Mouse (Mus musculus) forebrain, embryonic 15.5 days (tissue): ENCODE measurements at regions not wholly inside any gene's neighbourhood (a gene's known extent, or its start where the extent isn't known, plus 50 kb on each side); places are given as distances from the start of the nearest gene placed in this dataset.
"Not testable (repeated sequence)": the region's sequence is repeated elsewhere in the genome, so short reads cannot be mapped to it uniquely, and the experiment has no call there.

Source experiments
- ATAC-seq: fragments of 200-750 bp; cut with Nextera tagmentation; replicated peaks from 2 replicates; pipeline ENCODE4 v1.8.0; 2017; ENCODE audit warnings: mild to moderate bottlenecking, moderate TSS enrichment, moderate library complexity
- H3K27ac ChIP-seq: fragments of 300-500 bp; sonication (generic); replicated peaks from 2 replicates; pipeline ENCODE4 v1.5.1; 2015; ENCODE audit warnings: mild to moderate bottlenecking, inconsistent platforms
- H3K27me3 ChIP-seq: fragments of 300-500 bp; sonication (generic); 2 replicates; pipeline ENCODE4 v1.6.1; 2015; ENCODE audit warnings: inconsistent platforms
- H3K36me3 ChIP-seq: fragments of 300-500 bp; sonication (generic); 2 replicates; pipeline ENCODE4 v1.6.1; 2015; ENCODE audit warnings: mild to moderate bottlenecking, inconsistent platforms
- H3K4me1 ChIP-seq: fragments of 300-500 bp; sonication (generic); 2 replicates; pipeline ENCODE4 v1.6.1; 2015; ENCODE audit warnings: inconsistent platforms
- H3K4me2 ChIP-seq: fragments of 300-500 bp; sonication (generic); replicated peaks from 2 replicates; pipeline ENCODE4 v1.6.1; 2015; ENCODE audit warnings: mild to moderate bottlenecking, inconsistent platforms
- H3K4me3 ChIP-seq: fragments of 300-500 bp; sonication (generic); 2 replicates; pipeline ENCODE4 v1.5.1; 2015; ENCODE audit warnings: mild to moderate bottlenecking, inconsistent platforms
- H3K9ac ChIP-seq: fragments of 300-500 bp; sonication (generic); replicated peaks from 2 replicates; pipeline ENCODE4 v1.6.1; 2015; ENCODE audit warnings: mild to moderate bottlenecking, inconsistent platforms
- H3K9me3 ChIP-seq: fragments of 300-500 bp; sonication (generic); 2 replicates; pipeline ENCODE4 v1.6.1; 2016; ENCODE audit warnings: inconsistent platforms
- WGBS: fragments of 180-500 bp; shearing (Covaris S2); methylation state at CpG from one replicate; pipeline ENCODE4 v1.1.7; 2015; ENCODE audit warnings: mixed read lengths; 5-methylcytosine and 5-hydroxymethylcytosine counted together

DNA sequence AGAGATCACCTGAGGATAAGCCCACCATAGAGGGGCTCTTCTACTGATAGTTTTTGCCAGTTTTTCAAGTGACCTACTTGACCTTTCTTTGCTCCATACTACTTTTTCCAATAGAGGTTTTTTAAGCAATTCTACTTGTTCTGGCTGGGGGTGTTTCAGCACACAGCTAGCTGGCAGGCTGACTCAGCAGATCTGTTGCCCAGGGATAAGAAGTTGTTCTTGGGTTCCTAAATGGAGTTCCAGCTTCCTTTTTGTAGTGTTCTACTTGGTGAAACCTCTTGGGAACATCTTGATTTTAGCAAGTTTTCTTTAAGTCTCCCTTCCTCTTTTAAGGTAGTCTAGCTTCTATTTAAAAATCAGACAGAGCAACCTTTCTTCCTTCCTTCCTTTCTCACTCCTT lies 61.0 kb downstream of the 4930474N05Rik start:
- no peak overlapping the region for H3K27ac ChIP-seq
- no peaks in the 10 kb centered on the region for H3K4me1 ChIP-seq
- no peak overlapping the region for H3K4me3 ChIP-seq
- no peak overlapping the region for H3K4me2 ChIP-seq
- H3K9ac ChIP-seq, result no peak overlapping the region
- no peaks in the 10 kb centered on the region for H3K36me3 ChIP-seq
- H3K9me3 ChIP-seq, result no peaks in the 10 kb centered on the region
- ATAC-seq, result no peak
- H3K27me3 ChIP-seq, result no peaks in the 10 kb centered on the region

DNA sequence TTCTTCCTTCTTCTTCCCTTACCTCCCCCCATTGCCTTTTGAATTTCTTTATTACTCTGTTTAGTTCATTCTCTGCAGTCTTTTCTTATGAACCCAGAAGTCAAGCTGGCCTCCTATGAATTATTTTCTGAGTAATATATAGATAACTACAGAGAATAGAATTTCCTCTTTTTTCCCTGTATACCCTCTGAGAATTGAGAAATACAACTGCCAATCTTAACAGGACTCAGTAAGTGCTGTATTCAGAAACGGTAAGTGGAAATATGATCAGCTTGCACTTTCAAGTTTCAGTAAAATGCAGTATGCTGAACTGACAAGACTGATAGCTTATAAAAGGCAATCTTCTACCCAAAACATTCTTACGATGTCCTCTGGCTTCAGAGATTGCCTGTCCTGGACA lies 61.5 kb downstream of the 4930474N05Rik start:
- Histone ChIP-seq H3K4me1 (no peaks in the 10 kb centered on the region), H3K4me3 (no peak overlapping the region), H3K4me2 (no peak overlapping the region), H3K9ac (no peak overlapping the region), H3K36me3 (no peaks in the 10 kb centered on the region), H3K27ac (no peak overlapping the region), H3K27me3 (no peaks in the 10 kb centered on the region), H3K9me3 (no peaks in the 10 kb centered on the region)
- no peak for ATAC-seq
- WGBS, result 86% methylated on average over 2 of the region's 2 CpGs

DNA sequence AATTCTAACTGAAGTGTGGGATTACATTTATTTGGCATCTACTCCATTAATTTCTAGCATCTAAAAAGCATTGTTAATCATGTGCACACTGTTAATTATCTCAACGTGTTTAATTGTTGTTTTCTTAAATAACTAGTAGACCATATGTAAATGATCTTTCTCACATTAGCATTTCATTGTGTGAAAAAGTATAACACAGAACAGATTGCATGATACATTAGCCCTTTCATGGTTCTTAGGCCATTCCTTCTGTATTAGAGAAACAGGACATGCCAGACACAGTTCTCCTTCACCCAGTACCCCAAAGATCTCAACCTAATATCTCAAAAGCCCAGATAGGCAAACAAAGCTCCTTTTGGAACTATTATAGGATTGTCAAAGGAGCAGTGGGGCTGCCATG lies 89.0 kb downstream of the 4930474N05Rik start:
- Histone ChIP-seq H3K4me1 (no peaks in the 10 kb centered on the region), H3K27me3 (no peaks in the 10 kb centered on the region), H3K36me3 (no peaks in the 10 kb centered on the region), H3K27ac (no peak overlapping the region), H3K4me2 (no peak overlapping the region), H3K9me3 (no peaks in the 10 kb centered on the region), H3K4me3 (no peak overlapping the region), H3K9ac (no peak overlapping the region)
- 0 out of 2 replicates have a peak, but pooled peaks have one; percentile 32 for ATAC-seq
- WGBS, result 21% methylated on average over 1 of the region's 1 CpGs

DNA sequence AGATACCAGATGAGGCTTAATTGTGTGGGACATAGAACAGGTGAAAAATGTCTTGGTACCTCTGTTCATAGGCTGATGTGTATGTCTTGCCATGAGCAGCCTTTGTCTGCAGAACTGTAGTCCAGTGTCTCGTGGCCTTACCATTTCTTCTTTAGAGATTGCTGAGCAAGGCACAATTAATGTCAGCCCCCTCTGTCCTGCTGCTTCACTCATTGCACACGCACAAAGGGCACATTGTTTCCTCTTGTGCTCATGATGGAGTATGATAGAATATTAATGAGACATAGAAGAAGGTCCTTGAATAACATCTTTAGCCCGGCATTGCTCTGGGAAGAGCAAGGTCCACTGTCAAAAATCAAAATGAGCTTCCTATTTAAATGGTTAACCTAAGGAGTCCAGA lies 101.8 kb downstream of the 4930474N05Rik start:
- no peak overlapping the region for H3K4me2 ChIP-seq
- H3K9ac ChIP-seq, result no peak overlapping the region
- no peaks in the 10 kb centered on the region for H3K27me3 ChIP-seq
- no peak overlapping the region for H3K4me3 ChIP-seq
- H3K27ac ChIP-seq, result no peak overlapping the region
- H3K36me3 ChIP-seq, result no peaks in the 10 kb centered on the region
- no peaks in the 10 kb centered on the region for H3K4me1 ChIP-seq
- WGBS, result 30% methylated on average over 3 of the region's 3 CpGs
- no peak for ATAC-seq
- no peaks in the 10 kb centered on the region for H3K9me3 ChIP-seq

DNA sequence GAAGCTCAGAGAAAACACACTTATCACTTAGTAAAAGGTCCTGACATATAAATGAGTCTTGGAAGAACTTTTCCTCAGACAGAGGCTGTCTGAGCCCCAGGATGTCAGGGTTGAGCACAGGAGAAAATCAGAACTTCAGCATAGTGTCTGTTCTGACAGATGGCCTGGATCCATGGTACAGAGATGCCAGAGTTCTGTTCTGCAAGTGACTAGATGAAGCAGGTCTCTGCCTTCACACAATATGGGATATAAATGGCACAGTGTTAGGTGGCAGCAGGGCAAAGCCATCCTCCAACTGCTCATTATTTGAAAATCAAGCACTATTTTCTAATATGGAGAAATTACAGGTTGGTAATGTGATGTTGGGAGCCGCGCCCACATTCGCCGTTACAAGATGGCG lies 103.7 kb downstream of the 4930474N05Rik start:
- H3K27ac ChIP-seq, result no peak overlapping the region
- no peak overlapping the region for H3K4me3 ChIP-seq
- no peaks in the 10 kb centered on the region for H3K36me3 ChIP-seq
- WGBS, result 96% methylated on average over 5 of the region's 5 CpGs
- H3K9me3 ChIP-seq, result no peaks in the 10 kb centered on the region
- no peak for ATAC-seq
- H3K27me3 ChIP-seq, result no peaks in the 10 kb centered on the region
- H3K4me2 ChIP-seq, result no peak overlapping the region
- no peaks in the 10 kb centered on the region for H3K4me1 ChIP-seq
- H3K9ac ChIP-seq, result no peak overlapping the region

DNA sequence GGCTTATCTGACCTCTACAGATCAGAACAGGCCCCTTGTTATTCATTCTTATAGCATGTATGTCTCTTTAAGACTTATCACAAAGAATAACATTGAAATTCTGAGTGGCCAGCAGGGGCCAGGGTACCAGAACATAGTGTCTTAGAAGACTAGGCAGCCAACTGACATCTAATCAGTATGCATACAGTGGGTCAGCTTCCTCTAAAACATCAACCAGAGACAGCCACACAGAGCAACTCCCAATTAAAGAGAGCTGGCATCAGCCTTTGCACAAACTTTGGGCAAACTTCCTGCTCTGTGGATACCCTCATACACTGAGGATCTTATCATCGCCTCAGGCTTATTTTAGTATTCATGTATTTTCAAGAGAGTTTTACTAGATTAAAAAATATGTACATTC lies 109.1 kb downstream of the 4930474N05Rik start:
- Histone ChIP-seq H3K4me2 (no peak overlapping the region), H3K4me1 (no peaks in the 10 kb centered on the region), H3K4me3 (no peak overlapping the region), H3K9ac (no peak overlapping the region), H3K9me3 (no peaks in the 10 kb centered on the region), H3K27ac (no peak overlapping the region), H3K36me3 (no peaks in the 10 kb centered on the region), H3K27me3 (no peaks in the 10 kb centered on the region)
- no peak for ATAC-seq
- 90% methylated on average over 1 of the region's 1 CpGs for WGBS

DNA sequence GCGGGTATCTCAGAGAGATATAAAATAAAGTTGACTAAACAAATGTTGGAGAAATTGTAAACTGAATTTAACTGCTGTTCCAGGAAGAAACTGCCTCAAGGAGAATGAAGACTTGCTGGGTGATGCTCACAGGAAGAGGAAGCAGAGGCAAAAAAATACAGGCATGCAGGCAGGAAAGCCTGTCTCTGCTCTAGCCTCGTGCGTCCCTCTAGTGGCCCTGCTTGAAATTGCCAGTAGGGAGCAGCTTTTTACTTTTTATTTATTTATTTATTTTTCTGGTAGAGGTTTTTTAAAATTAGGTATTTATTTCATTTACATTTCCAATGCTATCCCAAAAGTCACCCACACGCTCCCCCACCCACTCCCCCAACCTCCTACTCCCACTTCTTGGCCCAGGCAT lies 118.1 kb downstream of the 4930474N05Rik start:
- no peak overlapping the region for H3K4me3 ChIP-seq
- no peak overlapping the region for H3K27ac ChIP-seq
- peak; percentile 77; the same call in 1 of the 2 replicates for ATAC-seq
- no peaks in the 10 kb centered on the region for H3K27me3 ChIP-seq
- H3K4me1 ChIP-seq, result no peaks in the 10 kb centered on the region
- no peak overlapping the region for H3K4me2 ChIP-seq
- no peak overlapping the region for H3K9ac ChIP-seq
- no peaks in the 10 kb centered on the region for H3K36me3 ChIP-seq
- no peaks in the 10 kb centered on the region for H3K9me3 ChIP-seq
- 43% methylated on average over 4 of the region's 4 CpGs for WGBS

DNA sequence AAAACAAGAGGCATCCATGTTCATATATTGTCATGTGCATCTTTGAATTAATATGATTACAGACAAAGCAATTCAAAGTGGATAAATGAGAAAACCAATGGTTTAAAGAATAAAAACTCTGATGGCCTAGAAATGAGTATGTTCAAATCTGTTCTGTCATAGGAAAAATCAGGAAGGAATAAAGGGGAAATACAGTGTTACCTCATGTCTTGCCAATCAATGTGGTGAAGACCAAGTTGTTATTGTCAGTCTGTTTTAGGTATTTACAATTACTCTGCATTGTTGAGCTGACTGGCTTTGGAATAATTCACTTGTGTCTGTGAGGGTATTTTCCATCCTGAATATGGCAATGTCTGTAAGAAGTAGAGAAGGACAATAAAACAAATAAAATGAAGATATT lies 151.1 kb downstream of the 4930474N05Rik start:
- Histone ChIP-seq H3K4me1 (no peaks in the 10 kb centered on the region), H3K4me3 (no peak overlapping the region), H3K27me3 (no peaks in the 10 kb centered on the region), H3K9me3 (no peaks in the 10 kb centered on the region), H3K27ac (no peak overlapping the region), H3K9ac (no peak overlapping the region), H3K36me3 (no peaks in the 10 kb centered on the region), H3K4me2 (no peak overlapping the region)
- ATAC-seq, result no peak

DNA sequence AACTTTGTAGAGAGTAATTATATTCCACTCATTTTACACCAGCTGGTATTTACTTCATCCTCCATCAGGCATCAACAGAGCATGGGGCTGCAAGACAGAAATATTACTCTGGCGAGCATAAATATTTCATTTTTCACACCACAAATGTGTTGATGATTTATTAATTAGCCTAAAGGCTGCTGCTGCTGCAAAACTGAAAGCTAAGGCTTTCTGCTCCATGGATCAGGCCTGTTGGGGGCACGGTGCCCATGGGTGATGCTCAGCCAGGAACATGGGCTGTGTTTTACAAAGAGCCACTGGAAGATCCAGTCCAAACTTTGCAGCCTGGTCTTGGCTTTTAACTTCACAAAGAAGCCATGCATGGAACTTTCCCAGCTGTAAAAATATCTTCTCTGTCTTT lies 167.4 kb downstream of the 4930474N05Rik start:
- ATAC-seq, result peak; percentile 46; the same call in 1 of the 2 replicates
- no peak overlapping the region for H3K4me3 ChIP-seq

DNA sequence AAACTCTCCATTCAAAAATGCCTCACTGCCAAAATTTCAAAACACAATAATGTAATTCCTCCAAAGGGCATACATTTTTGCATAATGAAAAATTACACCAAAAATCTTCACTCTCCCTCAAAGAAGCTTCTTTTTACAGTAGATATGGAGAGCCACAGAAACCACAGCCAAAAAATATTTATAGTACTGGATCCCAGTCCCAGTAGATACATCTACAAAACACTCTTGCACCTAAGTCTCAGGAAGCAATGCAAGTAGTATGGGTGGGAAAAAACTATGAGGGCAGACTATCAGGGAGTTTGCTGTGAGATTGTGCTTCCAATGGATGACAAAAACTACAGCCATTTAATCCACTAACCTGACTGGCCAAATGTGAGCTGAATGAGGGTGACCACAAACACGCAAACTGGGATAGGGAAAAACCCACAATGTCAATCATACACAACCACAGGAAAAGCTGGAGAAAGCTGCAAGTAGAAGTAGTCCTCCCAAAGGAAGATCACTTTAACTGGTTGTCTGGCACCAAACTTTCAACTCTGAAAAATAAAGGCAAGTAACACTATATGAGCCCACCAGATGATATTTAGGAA lies 189.2 kb downstream of the 4930474N05Rik start:
- no peak overlapping the region for H3K4me2 ChIP-seq
- no peak overlapping the region for H3K27ac ChIP-seq
- WGBS, result 94% methylated on average over 1 of the region's 1 CpGs
- H3K4me1 ChIP-seq, result no peaks in the 10 kb centered on the region
- H3K36me3 ChIP-seq, result no peaks in the 10 kb centered on the region
- H3K9ac ChIP-seq, result no peak overlapping the region
- ATAC-seq, result no peak
- H3K27me3 ChIP-seq, result no peaks in the 10 kb centered on the region
- no peaks in the 10 kb centered on the region for H3K9me3 ChIP-seq
- H3K4me3 ChIP-seq, result no peak overlapping the region

More for the DNA sequence above, 167.4 kb downstream of the 4930474N05Rik start:
- no peaks in the 10 kb centered on the region for H3K4me1 ChIP-seq
- no peaks in the 10 kb centered on the region for H3K9me3 ChIP-seq
- no peaks in the 10 kb centered on the region for H3K36me3 ChIP-seq
- H3K27ac ChIP-seq, result no peak overlapping the region
- H3K9ac ChIP-seq, result no peak overlapping the region
- H3K27me3 ChIP-seq, result no peaks in the 10 kb centered on the region
- no peak overlapping the region for H3K4me2 ChIP-seq
- WGBS, result 66% methylated on average over 2 of the region's 2 CpGs

DNA sequence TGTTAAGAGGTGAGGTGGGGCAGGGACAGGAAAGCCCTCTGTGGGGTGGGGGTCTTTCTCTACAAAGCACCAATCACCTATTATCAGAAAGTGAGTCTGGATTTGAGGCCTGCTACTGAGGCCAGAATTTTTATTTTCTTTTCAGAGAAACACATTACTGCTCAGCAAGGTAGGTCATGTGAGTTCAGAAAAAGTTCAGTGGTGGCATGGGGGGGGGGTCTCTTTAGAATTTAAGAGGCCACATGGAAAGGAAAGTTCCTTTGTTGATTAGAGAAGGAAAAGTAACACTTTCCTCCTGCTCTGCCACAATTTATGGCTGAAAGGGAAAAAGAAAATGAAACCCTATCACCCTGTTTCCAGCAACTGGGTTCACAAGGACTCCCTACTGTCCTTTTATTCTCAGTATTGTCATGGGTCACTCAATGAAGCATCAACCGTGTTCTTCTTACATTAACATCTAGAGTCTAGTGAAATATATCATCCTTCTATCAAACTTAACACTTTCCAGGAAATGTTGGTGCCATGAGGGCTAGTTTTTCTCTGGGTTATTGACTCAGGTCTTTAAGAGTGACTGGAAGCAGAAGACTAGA lies 194.1 kb downstream of the 4930474N05Rik start:
- H3K4me3 ChIP-seq, result no peak overlapping the region
- H3K9me3 ChIP-seq, result no peaks in the 10 kb centered on the region
- WGBS, result 51% methylated on average over 1 of the region's 1 CpGs
- no peak overlapping the region for H3K27ac ChIP-seq
- no peak overlapping the region for H3K9ac ChIP-seq
- no peak for ATAC-seq
- H3K4me2 ChIP-seq, result no peak overlapping the region
- no peaks in the 10 kb centered on the region for H3K36me3 ChIP-seq
- no peaks in the 10 kb centered on the region for H3K4me1 ChIP-seq
- no peaks in the 10 kb centered on the region for H3K27me3 ChIP-seq

DNA sequence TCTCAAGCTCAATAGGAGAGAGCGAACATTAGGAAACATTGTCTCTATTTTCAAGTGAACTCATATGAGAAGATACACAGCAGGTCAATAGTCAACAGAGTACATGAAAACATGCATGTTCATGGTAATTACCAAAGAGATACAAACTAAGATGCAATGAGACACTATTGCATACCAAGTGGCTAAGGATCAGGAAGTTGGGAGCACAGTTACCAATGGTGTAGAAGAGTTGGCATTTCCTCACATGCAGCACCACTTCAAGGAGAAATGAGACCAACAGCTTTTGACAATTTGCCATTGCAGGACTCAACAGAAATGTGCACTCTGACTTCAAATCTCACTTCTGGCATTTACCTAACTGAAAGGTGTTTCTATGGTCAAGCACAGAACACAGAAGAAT lies 215.6 kb downstream of the 4930474N05Rik start:
- no peaks in the 10 kb centered on the region for H3K36me3 ChIP-seq
- no peak overlapping the region for H3K4me3 ChIP-seq
- WGBS, result 98% methylated on average over 1 of the region's 1 CpGs
- H3K4me2 ChIP-seq, result no peak overlapping the region
- H3K27ac ChIP-seq, result no peak overlapping the region
- H3K9ac ChIP-seq, result no peak overlapping the region
- no peak for ATAC-seq
- H3K27me3 ChIP-seq, result no peaks in the 10 kb centered on the region
- H3K9me3 ChIP-seq, result no peaks in the 10 kb centered on the region
- no peaks in the 10 kb centered on the region for H3K4me1 ChIP-seq

DNA sequence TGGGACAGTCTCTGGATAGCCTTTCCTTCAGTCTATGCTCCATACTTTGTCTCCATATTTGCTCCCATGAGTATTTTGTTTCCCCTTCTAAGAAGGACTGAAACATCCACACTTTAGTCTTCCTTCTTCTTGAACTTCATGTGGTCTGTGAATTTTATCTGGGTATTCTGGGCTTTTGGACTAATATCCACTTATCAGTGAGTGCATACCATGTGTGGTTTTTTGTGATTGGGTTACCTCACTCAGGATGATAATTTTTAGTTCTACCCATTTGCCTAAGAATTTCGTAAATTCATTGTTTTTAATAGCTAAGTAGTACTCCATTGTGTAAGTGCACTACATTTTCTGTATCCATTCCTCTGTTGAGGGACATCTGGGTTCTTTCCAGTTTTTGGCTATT lies 220.0 kb downstream of the 4930474N05Rik start:
- H3K4me3 ChIP-seq, H3K9ac ChIP-seq, ATAC-seq, H3K9me3 ChIP-seq, H3K27me3 ChIP-seq, H3K36me3 ChIP-seq, H3K4me1 ChIP-seq, H3K4me2 ChIP-seq, H3K27ac ChIP-seq: not testable (repeated sequence)
- WGBS, result 63% methylated on average over 1 of the region's 1 CpGs
